Mouse (Mus musculus) embryonic facial prominence, embryonic 11.5 days (tissue): ENCODE measurements at regions not wholly inside any gene's neighbourhood (a gene's known extent, or its start where the extent isn't known, plus 50 kb on each side); places are given as distances from the start of the nearest gene placed in this dataset.

Experiments
- ATAC-seq: fragments of 200-750 bp; cut with Nextera tagmentation; replicated peaks from 2 replicates; pipeline ENCODE4 v1.8.0; 2017; ENCODE audit warnings: low read depth; ENCODE audit not compliant: insufficient number of reproducible peaks, low FRiP score, low TSS enrichment
- DNase-seq: peaks from one replicate; pipeline ENCODE4 v3.0.0-alpha.2; 2015; ENCODE audit warnings: low spot score
- H3K27ac ChIP-seq: fragments of 300-500 bp; sonication (generic); replicated peaks from 2 replicates; pipeline ENCODE4 v1.5.1; 2014; ENCODE audit warnings: mild to moderate bottlenecking, low read depth, low read length, control low read depth
- H3K27me3 ChIP-seq: fragments of 300-500 bp; sonication (generic); 2 replicates; pipeline ENCODE4 v1.6.1; 2014; ENCODE audit warnings: mild to moderate bottlenecking, low read length, moderate library complexity, mixed read lengths; ENCODE audit not compliant: control insufficient read depth, insufficient read depth
- H3K36me3 ChIP-seq: fragments of 300-500 bp; sonication (generic); replicated peaks from 2 replicates; pipeline ENCODE4 v1.6.1; 2014; ENCODE audit warnings: low read depth, mild to moderate bottlenecking, low read length, moderate library complexity, mixed read lengths; ENCODE audit not compliant: control insufficient read depth, insufficient read depth
- H3K4me1 ChIP-seq: fragments of 300-500 bp; sonication (generic); 2 replicates; pipeline ENCODE4 v1.6.1; 2014; ENCODE audit warnings: low read length, mixed read lengths; ENCODE audit not compliant: control insufficient read depth, insufficient read depth
- H3K4me2 ChIP-seq: fragments of 300-500 bp; sonication (generic); 2 replicates; pipeline ENCODE4 v1.6.1; 2014; ENCODE audit warnings: low read depth, mild to moderate bottlenecking, control low read depth, low read length, moderate library complexity
- H3K4me3 ChIP-seq: fragments of 300-500 bp; sonication (generic); 2 replicates; pipeline ENCODE4 v1.5.1; 2014; ENCODE audit warnings: low read depth, low read length, control low read depth
- H3K9ac ChIP-seq: fragments of 300-500 bp; sonication (generic); replicated peaks from 2 replicates; pipeline ENCODE4 v1.6.1; 2014; ENCODE audit warnings: mild to moderate bottlenecking, control low read depth, low read length
- H3K9me3 ChIP-seq: fragments of 300-500 bp; sonication (generic); replicated peaks from 2 replicates; pipeline ENCODE4 v1.6.1; 2016; ENCODE audit warnings: mild to moderate bottlenecking, low read length, inconsistent platforms, mixed read lengths; ENCODE audit not compliant: control insufficient read depth
- WGBS: fragments of 180-500 bp; shearing (Covaris S2); extraction: QIAGEN DNeasy Blood & Tissue Kit; methylation state at CpG from one replicate; pipeline ENCODE4 v1.1.7; 2014; 5-methylcytosine and 5-hydroxymethylcytosine counted together

DNA sequence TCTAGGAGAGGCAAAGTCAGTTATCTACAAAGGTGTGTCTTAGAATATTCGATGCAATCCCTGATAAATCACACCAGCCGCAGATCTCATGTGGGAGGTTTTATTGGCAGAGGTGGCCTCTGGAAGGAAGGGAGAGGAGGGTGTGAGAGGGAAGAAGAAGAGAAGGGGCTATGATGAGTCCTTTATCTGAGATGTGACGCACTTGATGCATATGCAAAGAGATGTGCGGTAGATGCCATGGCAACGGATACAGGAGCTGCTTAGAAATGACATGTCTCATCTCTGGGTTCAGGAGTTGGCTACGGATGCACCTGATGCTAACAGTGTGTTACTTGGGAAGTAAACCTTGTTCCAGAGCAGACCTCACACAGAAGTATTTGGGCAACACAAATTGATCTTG is 718.6 kb upstream of the Gm21961 start:
- Histone ChIP-seq H3K9me3 (no peaks in the 10 kb centered on the region), H3K36me3 (no peaks in the 10 kb centered on the region), H3K27ac (no peak overlapping the region), H3K4me2 (no peak overlapping the region), H3K27me3 (no peaks in the 10 kb centered on the region), H3K9ac (no peak overlapping the region), H3K4me3 (no peak overlapping the region), H3K4me1 (no peaks in the 10 kb centered on the region)
- no peak for ATAC-seq
- WGBS: 89% methylated on average over 6 of the region's 6 CpGs
- DNase-seq: no peak

GRCm38 (mm10) chr15:65731308-65731707 is 716.6 kb upstream of the Gm21961 start:
- H3K9ac ChIP-seq: no peak overlapping the region
- no peaks in the 10 kb centered on the region for H3K36me3 ChIP-seq
- no peaks in the 10 kb centered on the region for H3K27me3 ChIP-seq
- no peak overlapping the region for H3K4me3 ChIP-seq
- no peak overlapping the region for H3K27ac ChIP-seq
- no peak overlapping the region for H3K4me2 ChIP-seq
- DNase-seq (no peak), ATAC-seq (no peak)
- WGBS: 91% methylated on average over 2 of the region's 2 CpGs
- no peaks in the 10 kb centered on the region for H3K9me3 ChIP-seq
- H3K4me1 ChIP-seq: no peaks in the 10 kb centered on the region

DNA sequence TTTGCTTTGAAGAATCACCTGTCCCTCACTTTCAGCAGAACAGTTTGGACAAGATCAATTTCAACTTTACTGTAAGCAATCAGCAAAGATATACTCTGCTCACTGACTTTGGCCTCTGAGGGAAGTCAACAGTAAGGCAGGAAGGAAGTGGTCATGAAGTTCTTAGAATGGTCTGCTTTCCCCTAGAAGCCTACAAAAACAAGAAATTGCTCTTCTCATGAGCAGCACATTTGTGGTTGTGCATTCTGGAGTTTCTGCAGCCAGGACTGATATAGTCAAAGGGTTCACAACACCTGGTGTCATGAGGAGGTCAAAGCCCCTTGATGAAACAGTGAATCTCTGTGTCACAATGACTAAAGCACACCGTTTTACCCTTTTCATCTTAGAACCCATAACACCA is 712.4 kb upstream of the Gm21961 start:
- H3K36me3 ChIP-seq: no peaks in the 10 kb centered on the region
- 86% methylated on average over 1 of the region's 1 CpGs for WGBS
- no peaks in the 10 kb centered on the region for H3K27me3 ChIP-seq
- no peak overlapping the region for H3K4me3 ChIP-seq
- H3K4me1 ChIP-seq: no peaks in the 10 kb centered on the region
- no peak overlapping the region for H3K4me2 ChIP-seq
- no peak for DNase-seq
- no peak overlapping the region for H3K9ac ChIP-seq
- no peak for ATAC-seq
- H3K27ac ChIP-seq: no peak overlapping the region
- H3K9me3 ChIP-seq: no peaks in the 10 kb centered on the region

DNA sequence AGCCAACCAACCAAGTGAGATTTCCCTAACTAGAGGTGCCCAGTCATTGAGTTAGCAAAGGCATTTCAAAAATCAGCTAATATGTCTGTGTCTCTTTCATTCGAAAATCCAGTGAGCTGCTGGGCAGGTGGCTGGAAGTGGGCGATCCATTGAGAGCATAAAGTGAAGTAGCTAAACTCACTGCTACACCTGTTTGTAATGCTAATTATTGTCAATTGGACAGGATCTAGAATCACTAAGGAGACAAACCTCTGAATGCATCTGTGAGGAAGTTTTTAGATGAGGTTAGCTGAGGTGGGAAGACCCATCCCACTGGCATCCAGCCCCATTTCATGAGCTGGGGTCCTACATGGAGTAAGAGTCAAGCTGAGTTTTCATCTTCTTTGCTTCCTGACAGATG is 711.6 kb upstream of the Gm21961 start:
- Histone ChIP-seq H3K27me3 (no peaks in the 10 kb centered on the region), H3K4me2 (no peak overlapping the region), H3K36me3 (no peaks in the 10 kb centered on the region), H3K4me1 (no peaks in the 10 kb centered on the region), H3K9me3 (no peaks in the 10 kb centered on the region), H3K4me3 (no peak overlapping the region), H3K27ac (no peak overlapping the region), H3K9ac (no peak overlapping the region)
- DNase-seq (no peak), ATAC-seq (no peak)
- WGBS: 91% methylated on average over 2 of the region's 2 CpGs

GRCm38 (mm10) chr15:65703559-65703958 is 688.9 kb upstream of the Gm21961 start:
- Histone ChIP-seq H3K4me1 (no peaks in the 10 kb centered on the region), H3K4me2 (no peak overlapping the region), H3K27ac (no peak overlapping the region), H3K9me3 (no peaks in the 10 kb centered on the region), H3K9ac (no peak overlapping the region), H3K27me3 (no peaks in the 10 kb centered on the region), H3K36me3 (no peaks in the 10 kb centered on the region), H3K4me3 (no peak overlapping the region)
- WGBS: 63% methylated on average over 3 of the region's 3 CpGs
- ATAC-seq: no peak
- peak; percentile 13 for DNase-seq

DNA sequence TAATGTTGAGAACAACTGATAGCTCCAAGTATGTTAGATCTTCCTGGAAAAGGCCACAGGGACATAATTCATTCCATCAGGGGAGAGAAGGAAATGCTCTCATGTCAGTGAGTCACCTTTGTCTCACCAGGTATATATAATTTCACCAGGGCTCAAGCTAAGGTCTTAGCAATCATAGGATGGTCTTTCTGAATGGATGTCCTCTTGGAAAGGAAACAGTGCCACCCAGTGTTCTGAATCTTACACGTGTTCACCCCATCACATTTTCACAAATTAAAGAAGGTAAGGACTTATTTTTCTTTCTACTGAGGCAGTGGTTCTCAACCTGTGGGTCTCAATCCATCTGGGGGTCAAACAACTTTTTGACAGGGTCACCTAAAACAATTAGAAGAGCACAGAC is 686.8 kb upstream of the Gm21961 start:
- Histone ChIP-seq H3K27ac (no peak overlapping the region), H3K27me3 (no peaks in the 10 kb centered on the region)
- WGBS: 10% methylated on average over 1 of the region's 1 CpGs

GRCm38 (mm10) chr15:65698596-65698995 is 683.9 kb upstream of the Gm21961 start:
- Histone ChIP-seq H3K27ac (no peak overlapping the region), H3K9ac (no peak overlapping the region), H3K27me3 (no peaks in the 10 kb centered on the region), H3K9me3 (no peaks in the 10 kb centered on the region), H3K4me3 (no peak overlapping the region), H3K4me2 (no peak overlapping the region), H3K4me1 (no peaks in the 10 kb centered on the region), H3K36me3 (no peaks in the 10 kb centered on the region)
- ATAC-seq: no peak
- 79% methylated on average over 2 of the region's 2 CpGs for WGBS
- no peak for DNase-seq

More for the DNA sequence above, 686.8 kb upstream of the Gm21961 start:
- H3K9me3 ChIP-seq: no peaks in the 10 kb centered on the region
- no peak overlapping the region for H3K9ac ChIP-seq
- no peaks in the 10 kb centered on the region for H3K36me3 ChIP-seq
- ATAC-seq (no peak), DNase-seq (peak; percentile 31)
- H3K4me1 ChIP-seq: no peaks in the 10 kb centered on the region
- H3K4me3 ChIP-seq: no peak overlapping the region
- no peak overlapping the region for H3K4me2 ChIP-seq
